Mouse (Mus musculus): ENCODE measurements around the gene Col25a1. TPM values are rescaled to one million over a fixed set of nuclear protein-coding genes. Genes with fewer than 3 reads are reported as not detected.

Col25a1 gene
- polyA plus RNA-seq, 1 experiment from 2014 or later, result 5.2 TPM

- H3K27me3 ChIP-seq (ENCODE audit: insufficient read depth, poor library complexity, severe bottlenecking), result no peaks in the 10 kb centered on the region
- no peaks in the 10 kb centered on the region for H3K9me3 ChIP-seq
- H3K4me3 ChIP-seq, result no peak overlapping the region
- DNase-seq (ENCODE audit: low spot score), result no peak
- H3K27ac ChIP-seq, result no peak overlapping the region
- WGBS, result 79% methylated on average over 1 of the region's 1 CpGs
- H3K4me1 ChIP-seq (replicated peaks), result no peaks in the 10 kb centered on the region
- no peaks in the 10 kb centered on the region for H3K36me3 ChIP-seq
Measured at GRCm38 (mm10) chr3:130556263-130556662, 425.0 kb downstream of the Col25a1 start.

GRCm38 (mm10) chr3:130565586-130565985 is 434.3 kb downstream of the Col25a1 start:
- H3K27me3 ChIP-seq (ENCODE audit: insufficient read depth, poor library complexity, severe bottlenecking), result no peaks in the 10 kb centered on the region
- no peak overlapping the region for H3K4me3 ChIP-seq
- 96% methylated on average over 6 of the region's 6 CpGs for WGBS
- H3K4me1 ChIP-seq (replicated peaks), result no peaks in the 10 kb centered on the region
- H3K9me3 ChIP-seq, result no peaks in the 10 kb centered on the region
- H3K27ac ChIP-seq, result no peak overlapping the region
- no peaks in the 10 kb centered on the region for H3K36me3 ChIP-seq
- DNase-seq (ENCODE audit: low spot score), result no peak

GRCm38 (mm10) chr3:130568331-130569095 is 437.2 kb downstream of the Col25a1 start:
- Histone ChIP-seq H3K4me1 (replicated peaks) (0 out of 2 replicates have a peak, but pooled peaks cover 3% of the 10 kb centered on the region), H3K36me3 (no peaks in the 10 kb centered on the region), H3K9me3 (no peaks in the 10 kb centered on the region), H3K4me3 (no peak overlapping the region), H3K27me3 (ENCODE audit: insufficient read depth, poor library complexity, severe bottlenecking) (no peaks in the 10 kb centered on the region), H3K27ac (no peak overlapping the region)
- 89% methylated on average over 16 of the region's 16 CpGs for WGBS
- DNase-seq (ENCODE audit: low spot score), result no peak

- Histone ChIP-seq H3K27ac (no peak overlapping the region), H3K9me3 (no peaks in the 10 kb centered on the region), H3K4me1 (replicated peaks) (0 out of 2 replicates have a peak, but pooled peaks cover 3% of the 10 kb centered on the region), H3K4me3 (no peak overlapping the region), H3K36me3 (no peaks in the 10 kb centered on the region), H3K27me3 (ENCODE audit: insufficient read depth, poor library complexity, severe bottlenecking) (no peaks in the 10 kb centered on the region)
- no peak for DNase-seq (ENCODE audit: low spot score)
- 67% methylated on average over 5 of the region's 5 CpGs for WGBS
Measured at GRCm38 (mm10) chr3:130573243-130573642, 441.9 kb downstream of the Col25a1 start.

- Histone ChIP-seq H3K9me3 (no peaks in the 10 kb centered on the region), H3K4me1 (replicated peaks) (0 out of 2 replicates have a peak, but pooled peaks cover 3% of the 10 kb centered on the region), H3K36me3 (no peaks in the 10 kb centered on the region), H3K27ac (no peak overlapping the region), H3K27me3 (ENCODE audit: insufficient read depth, poor library complexity, severe bottlenecking) (no peaks in the 10 kb centered on the region), H3K4me3 (no peak overlapping the region)
- no peak for DNase-seq (ENCODE audit: low spot score)
- 30% methylated on average over 5 of the region's 5 CpGs for whole genome bisulfite sequencing
Measured at GRCm38 (mm10) chr3:130574652-130575051, 443.4 kb downstream of the Col25a1 start.

DNA sequence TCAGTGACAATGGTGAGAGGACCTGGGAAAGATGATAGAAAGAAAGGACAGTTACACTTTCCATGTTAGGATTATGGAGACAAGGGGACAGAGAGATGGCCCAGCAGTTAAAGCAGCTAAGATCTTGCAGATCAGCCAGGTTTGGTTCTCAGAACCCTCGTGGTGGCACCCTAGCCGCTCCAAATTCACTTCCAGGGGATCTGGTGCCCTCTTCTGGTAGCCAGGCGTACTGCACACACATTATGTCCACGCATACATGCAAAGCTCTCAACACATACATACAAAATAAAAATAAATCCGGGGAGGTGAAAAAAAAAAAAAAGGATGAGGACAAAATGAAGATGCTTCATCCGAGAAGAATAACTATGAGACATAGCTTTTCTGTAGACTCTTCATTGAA is 445.4 kb downstream of the Col25a1 start:
- no peaks in the 10 kb centered on the region for H3K27me3 ChIP-seq (ENCODE audit: insufficient read depth, poor library complexity, severe bottlenecking)
- H3K4me3 ChIP-seq, result no peak overlapping the region
- H3K36me3 ChIP-seq, result no peaks in the 10 kb centered on the region
- 64% methylated on average over 6 of the region's 6 CpGs for WGBS
- 0 out of 2 replicates have a peak, but pooled peaks cover 6% of the 10 kb centered on the region for H3K4me1 ChIP-seq (replicated peaks)
- no peak overlapping the region for H3K27ac ChIP-seq
- no peaks in the 10 kb centered on the region for H3K9me3 ChIP-seq
- DNase-seq (ENCODE audit: low spot score), result peak; percentile 29

DNA sequence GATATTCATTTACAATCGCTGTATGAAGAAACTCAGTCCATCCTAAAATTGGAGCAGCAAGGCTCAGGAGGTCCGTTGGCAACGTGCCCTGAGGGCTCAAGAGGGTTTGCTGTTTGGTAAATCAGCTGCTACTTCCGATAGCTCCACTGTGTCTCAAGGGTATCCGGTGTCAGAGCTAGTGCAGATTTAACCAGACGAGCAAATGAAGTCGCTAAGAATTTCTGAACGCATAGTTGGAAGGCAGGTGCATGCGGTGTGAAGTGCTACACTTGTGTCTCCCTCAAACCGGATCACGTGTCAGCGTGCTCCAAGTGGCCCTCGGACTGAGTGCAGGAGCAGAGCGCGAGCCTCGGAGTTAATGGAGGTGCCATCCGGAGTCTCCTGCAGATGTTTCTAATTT is 448.2 kb downstream of the Col25a1 start:
- WGBS, result 71% methylated on average over 17 of the region's 17 CpGs
- no peak overlapping the region for H3K27ac ChIP-seq
- DNase-seq (ENCODE audit: low spot score), result peak; percentile 25

GRCm38 (mm10) chr3:130581577-130581976 is 450.3 kb downstream of the Col25a1 start:
- 89% methylated on average over 2 of the region's 2 CpGs for WGBS
- no peaks in the 10 kb centered on the region for H3K36me3 ChIP-seq
- H3K4me1 ChIP-seq (replicated peaks), result 0 out of 2 replicates have a peak, but pooled peaks cover 3% of the 10 kb centered on the region
- H3K27ac ChIP-seq, result no peak overlapping the region
- no peaks in the 10 kb centered on the region for H3K27me3 ChIP-seq (ENCODE audit: insufficient read depth, poor library complexity, severe bottlenecking)
- no peaks in the 10 kb centered on the region for H3K9me3 ChIP-seq
- H3K4me3 ChIP-seq, result no peak overlapping the region
- DNase-seq (ENCODE audit: low spot score), result no peak

More for the DNA sequence above, 448.2 kb downstream of the Col25a1 start:
- Histone ChIP-seq H3K4me1 (replicated peaks) (0 out of 2 replicates have a peak, but pooled peaks cover 3% of the 10 kb centered on the region), H3K27me3 (ENCODE audit: insufficient read depth, poor library complexity, severe bottlenecking) (no peaks in the 10 kb centered on the region), H3K36me3 (no peaks in the 10 kb centered on the region), H3K4me3 (no peak overlapping the region), H3K9me3 (no peaks in the 10 kb centered on the region)

DNA sequence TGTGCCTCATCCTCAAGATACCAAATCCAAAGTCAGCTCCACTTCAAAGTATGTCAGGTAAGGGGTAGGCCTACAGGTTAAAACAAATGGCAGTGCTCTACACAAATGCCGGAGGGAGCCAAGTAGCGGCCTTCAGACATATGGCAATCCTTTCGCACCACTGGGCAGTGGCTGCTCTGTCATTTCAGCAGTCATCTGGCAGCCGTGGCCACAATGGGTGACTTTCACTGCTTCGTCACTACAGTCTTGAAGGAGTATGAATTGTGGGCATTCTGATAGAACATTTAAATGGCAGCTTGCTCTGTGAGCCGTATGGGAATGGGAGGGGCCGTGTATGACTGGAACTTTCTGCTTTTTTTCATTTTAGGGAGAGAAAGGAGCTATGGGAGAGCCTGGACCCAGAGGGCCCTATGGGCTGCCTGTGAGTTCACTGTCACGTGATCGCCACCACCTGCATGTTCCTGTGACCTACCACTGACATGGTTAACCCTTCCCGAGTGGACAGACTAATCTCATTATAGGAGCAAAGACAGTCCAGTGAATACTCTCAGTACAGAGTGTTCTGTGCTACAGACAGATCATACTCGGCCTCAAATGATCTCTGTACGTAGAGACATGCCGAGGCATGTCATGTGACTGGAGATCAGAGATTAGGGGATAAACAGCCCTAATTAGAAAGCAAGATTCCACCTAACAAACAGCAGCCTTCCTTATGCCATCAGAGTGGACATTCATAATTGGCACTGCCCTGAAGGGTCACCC is 451.8 kb downstream of the Col25a1 start:
- Histone ChIP-seq H3K27me3 (ENCODE audit: insufficient read depth, poor library complexity, severe bottlenecking) (no peaks in the 10 kb centered on the region), H3K4me1 (replicated peaks) (0 out of 2 replicates have a peak, but pooled peaks cover 3% of the 10 kb centered on the region), H3K27ac (no peak overlapping the region), H3K9me3 (no peaks in the 10 kb centered on the region), H3K4me3 (no peak overlapping the region), H3K36me3 (no peaks in the 10 kb centered on the region)
- DNase-seq (ENCODE audit: low spot score), result no peak
- 88% methylated on average over 13 of the region's 13 CpGs for WGBS

DNA sequence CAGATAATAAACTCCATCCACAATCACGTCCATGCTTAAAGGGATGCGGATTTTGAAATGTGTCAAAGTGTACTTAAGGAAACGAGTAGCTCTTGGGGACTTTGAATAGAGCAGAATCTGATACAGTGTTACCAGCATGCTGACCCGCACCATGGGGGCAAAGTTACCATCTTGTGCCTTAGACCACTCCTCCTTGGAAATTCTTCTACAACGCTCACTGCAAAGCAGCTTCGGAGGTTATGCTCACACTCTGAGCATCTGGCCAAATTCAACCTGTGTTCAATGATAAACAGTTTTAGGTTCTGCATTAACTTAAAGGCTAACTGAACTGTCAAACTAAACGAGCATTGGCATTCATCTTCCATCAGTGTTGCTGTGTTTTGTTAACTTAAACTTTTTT is 452.7 kb downstream of the Col25a1 start:
- Histone ChIP-seq H3K27ac (no peak overlapping the region), H3K27me3 (ENCODE audit: insufficient read depth, poor library complexity, severe bottlenecking) (no peaks in the 10 kb centered on the region), H3K9me3 (no peaks in the 10 kb centered on the region), H3K4me1 (replicated peaks) (0 out of 2 replicates have a peak, but pooled peaks cover 3% of the 10 kb centered on the region), H3K4me3 (no peak overlapping the region), H3K36me3 (no peaks in the 10 kb centered on the region)
- DNase-seq (ENCODE audit: low spot score), result no peak
- 88% methylated on average over 7 of the region's 7 CpGs for WGBS

DNA sequence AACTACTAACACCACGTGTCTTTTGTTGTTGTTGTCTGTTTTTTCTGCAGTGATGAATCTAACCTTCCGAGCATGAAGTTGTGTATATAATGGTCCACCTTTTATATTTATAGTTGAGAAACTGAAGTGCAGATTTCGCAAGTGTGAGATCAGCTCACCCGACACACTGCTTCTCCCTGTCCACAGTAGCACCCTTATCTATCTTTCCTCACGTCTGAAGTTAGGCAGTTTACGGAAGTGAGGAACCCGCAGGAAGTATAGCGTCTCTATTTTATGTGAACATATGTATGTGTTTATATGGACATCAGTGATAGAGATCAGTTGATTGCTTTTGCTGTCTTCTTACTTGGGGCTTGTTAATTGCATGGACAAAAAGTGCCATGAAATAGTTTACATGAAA is 463.7 kb downstream of the Col25a1 start:
- no peak overlapping the region for H3K4me3 ChIP-seq
- DNase-seq (ENCODE audit: low spot score), result no peak
- no peaks in the 10 kb centered on the region for H3K9me3 ChIP-seq
- no peaks in the 10 kb centered on the region for H3K27me3 ChIP-seq (ENCODE audit: insufficient read depth, poor library complexity, severe bottlenecking)
- H3K4me1 ChIP-seq (replicated peaks), result no peaks in the 10 kb centered on the region
- H3K36me3 ChIP-seq, result no peaks in the 10 kb centered on the region
- no peak overlapping the region for H3K27ac ChIP-seq
- WGBS, result 91% methylated on average over 8 of the region's 8 CpGs

GRCm38 (mm10) chr3:130601491-130601890 is 470.2 kb downstream of the Col25a1 start:
- Histone ChIP-seq H3K36me3 (no peaks in the 10 kb centered on the region), H3K27ac (no peak overlapping the region), H3K27me3 (ENCODE audit: insufficient read depth, poor library complexity, severe bottlenecking) (no peaks in the 10 kb centered on the region), H3K9me3 (no peaks in the 10 kb centered on the region), H3K4me1 (replicated peaks) (no peaks in the 10 kb centered on the region), H3K4me3 (no peak overlapping the region)
- DNase-seq (ENCODE audit: low spot score), result no peak
- WGBS, result 79% methylated on average over 10 of the region's 10 CpGs

- H3K27ac ChIP-seq, result no peak overlapping the region
- no peaks in the 10 kb centered on the region for H3K4me1 ChIP-seq (replicated peaks)
- DNase-seq (ENCODE audit: low spot score), result no peak
- H3K36me3 ChIP-seq, result no peaks in the 10 kb centered on the region
- H3K27me3 ChIP-seq (ENCODE audit: insufficient read depth, poor library complexity, severe bottlenecking), result no peaks in the 10 kb centered on the region
- no peak overlapping the region for H3K4me3 ChIP-seq
- H3K9me3 ChIP-seq, result no peaks in the 10 kb centered on the region
- WGBS, result 85% methylated on average over 2 of the region's 2 CpGs
Measured at GRCm38 (mm10) chr3:130607924-130608323, 476.6 kb downstream of the Col25a1 start.

Measured in hindbrain, embryonic 10.5 days (tissue).